Mouse (Mus musculus) activated CD4-positive, CD25-positive, alpha-beta regulatory T cell, adult 9 weeks (primary cell): Measurements from ENCODE around the gene Olfr916. TPM values are rescaled to one million over a fixed set of nuclear protein-coding genes. Genes with fewer than 3 reads are reported as not detected.

Experiments
- polyA plus RNA-seq: library from polyadenylated mRNA; unstranded; fragments of 100-300 nt; shearing (Covaris generic); gene quantifications from one replicate; pipeline ENCODE4 v1.2.1, GENCODE M21; 2017

Olfr916 gene
- not detected for polyA plus RNA-seq

DNA sequence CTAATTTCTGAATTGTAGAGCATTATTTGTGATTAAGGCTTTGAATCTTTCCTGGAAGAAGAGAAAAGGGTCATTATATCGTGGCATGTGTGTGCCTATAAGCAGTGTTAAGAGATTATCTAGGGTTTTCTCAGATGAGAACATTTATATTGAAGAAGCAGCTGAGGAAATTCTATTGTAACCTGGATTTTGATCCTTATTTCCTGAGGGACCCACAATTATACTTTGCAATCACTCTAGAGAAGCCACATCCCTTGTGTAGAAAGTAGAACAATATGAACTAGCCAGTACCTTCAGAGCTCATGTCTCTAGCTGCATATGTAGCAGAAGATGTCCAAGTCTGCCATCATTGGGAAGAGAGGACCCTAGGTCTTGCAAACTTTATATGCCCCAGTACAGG lies at the start of gene Olfr916:
Olfr916 (minus strand) TSS at position 101 of the 400 bp plus-strand sequence.

GRCm38 (mm10) chr9:38674501-38674900 lies 14.8 kb upstream of the Olfr916 start, which contains the start of gene Olfr918:
Gene Olfr918, minus strand, starts transcription at chr9:38674601.

GRCm38 (mm10) chr9:38665742-38666141 lies 6.1 kb upstream of the Olfr916 start, which contains the start of gene Olfr917:
Gene Olfr917, minus strand, starts transcription at chr9:38665842.

Other genes with a start within 250 kb of the Olfr916 start
- gene Olfr901, start 230.4 kb downstream of the Olfr916 start, polyA plus RNA-seq: 0.10 TPM
- gene Olfr902, start 212.2 kb downstream of the Olfr916 start, polyA plus RNA-seq: not detected
- not detected for gene Olfr904, start 196.7 kb downstream of the Olfr916 start, polyA plus RNA-seq
- gene Olfr905, start 188.8 kb downstream of the Olfr916 start, polyA plus RNA-seq: not detected
- gene Olfr906, start 172.8 kb downstream of the Olfr916 start, polyA plus RNA-seq: not detected
- not detected for gene Olfr907, start 164.1 kb downstream of the Olfr916 start, polyA plus RNA-seq
- gene Olfr911-ps1, start 138.3 kb downstream of the Olfr916 start, polyA plus RNA-seq: not detected
- gene Olfr910, start 122.0 kb downstream of the Olfr916 start, polyA plus RNA-seq: not detected
- gene Olfr912, start 79.7 kb downstream of the Olfr916 start, polyA plus RNA-seq: 0.05 TPM
- gene Olfr913, start 67.1 kb downstream of the Olfr916 start, polyA plus RNA-seq: not detected
- gene Olfr914, start 54.8 kb downstream of the Olfr916 start, polyA plus RNA-seq: not detected
- gene Olfr917, start 6.0 kb upstream of the Olfr916 start, polyA plus RNA-seq: not detected
- not detected for gene Olfr918, start 14.7 kb upstream of the Olfr916 start, polyA plus RNA-seq
- not detected for gene Olfr919, start 43.8 kb upstream of the Olfr916 start, polyA plus RNA-seq
- gene Vwa5a, start 58.4 kb upstream of the Olfr916 start, polyA plus RNA-seq: 61.8 TPM
- not detected for gene Olfr920, start 92.4 kb upstream of the Olfr916 start, polyA plus RNA-seq
- gene Olfr921, start 113.2 kb upstream of the Olfr916 start, polyA plus RNA-seq: not detected
- gene Olfr922, start 154.7 kb upstream of the Olfr916 start, polyA plus RNA-seq: not detected
- gene Olfr923, start 166.7 kb upstream of the Olfr916 start, polyA plus RNA-seq: not detected
- not detected for gene Olfr924, start 184.6 kb upstream of the Olfr916 start, polyA plus RNA-seq
- not detected for gene Olfr26, start 195.2 kb upstream of the Olfr916 start, polyA plus RNA-seq
- not detected for gene Olfr926, start 217.3 kb upstream of the Olfr916 start, polyA plus RNA-seq